Mouse (Mus musculus): ENCODE data around the gene Acox1. TPM values are rescaled to one million over a fixed set of nuclear protein-coding genes. Genes with fewer than 3 reads are reported as not detected.

Gene Acox1
- polyA plus RNA-seq, 1 experiment from 2014 or later = 21.8 TPM

DNA sequence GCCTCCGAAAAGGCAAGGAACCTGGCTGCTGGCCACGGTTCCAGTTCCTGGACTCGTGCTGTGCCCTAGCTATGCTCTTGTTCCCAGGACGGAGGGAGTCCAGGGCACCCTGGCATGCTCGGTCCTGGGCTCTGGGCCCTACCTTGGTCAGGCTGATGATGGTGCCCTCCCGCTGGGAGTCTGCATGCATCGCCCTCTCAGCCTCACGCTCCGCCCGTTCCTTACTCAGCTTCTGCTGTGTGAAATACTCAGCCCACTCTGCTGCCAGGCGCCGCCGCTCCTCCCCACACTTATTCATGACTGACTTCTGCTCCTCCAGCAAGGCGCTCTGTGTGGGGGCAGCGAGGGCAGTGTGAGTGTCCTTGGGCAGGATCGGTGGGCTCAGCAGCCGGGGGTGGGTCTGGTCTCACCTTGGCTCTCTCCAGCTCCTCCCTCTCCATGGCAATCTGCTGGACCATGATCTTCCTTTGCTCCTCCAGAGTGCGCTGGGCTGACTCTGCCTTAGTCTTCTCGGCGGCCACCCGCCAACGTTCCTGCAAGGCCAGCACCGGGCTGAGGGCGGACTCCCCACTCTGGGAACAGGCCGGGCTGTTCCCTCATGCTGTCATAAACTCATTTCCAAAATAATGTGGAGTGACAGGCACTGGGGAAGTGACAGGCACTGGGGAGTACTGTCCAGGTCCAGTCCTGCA is 52.4 kb downstream of the Acox1 start:
- Histone ChIP-seq H3K4me3 (no peak overlapping the region), H3K27ac (no peak overlapping the region), H3K4me1 (replicated peaks) (peaks cover 40% of the 10 kb centered on the region), H3K27me3 (ENCODE audit: insufficient read depth, poor library complexity, severe bottlenecking) (no peaks in the 10 kb centered on the region), H3K36me3 (peaks cover 99% of the 10 kb centered on the region), H3K9me3 (no peaks in the 10 kb centered on the region)
- no peak for DNase-seq (ENCODE audit: low spot score)
- WGBS = 77% methylated on average over 25 of the region's 25 CpGs

DNA sequence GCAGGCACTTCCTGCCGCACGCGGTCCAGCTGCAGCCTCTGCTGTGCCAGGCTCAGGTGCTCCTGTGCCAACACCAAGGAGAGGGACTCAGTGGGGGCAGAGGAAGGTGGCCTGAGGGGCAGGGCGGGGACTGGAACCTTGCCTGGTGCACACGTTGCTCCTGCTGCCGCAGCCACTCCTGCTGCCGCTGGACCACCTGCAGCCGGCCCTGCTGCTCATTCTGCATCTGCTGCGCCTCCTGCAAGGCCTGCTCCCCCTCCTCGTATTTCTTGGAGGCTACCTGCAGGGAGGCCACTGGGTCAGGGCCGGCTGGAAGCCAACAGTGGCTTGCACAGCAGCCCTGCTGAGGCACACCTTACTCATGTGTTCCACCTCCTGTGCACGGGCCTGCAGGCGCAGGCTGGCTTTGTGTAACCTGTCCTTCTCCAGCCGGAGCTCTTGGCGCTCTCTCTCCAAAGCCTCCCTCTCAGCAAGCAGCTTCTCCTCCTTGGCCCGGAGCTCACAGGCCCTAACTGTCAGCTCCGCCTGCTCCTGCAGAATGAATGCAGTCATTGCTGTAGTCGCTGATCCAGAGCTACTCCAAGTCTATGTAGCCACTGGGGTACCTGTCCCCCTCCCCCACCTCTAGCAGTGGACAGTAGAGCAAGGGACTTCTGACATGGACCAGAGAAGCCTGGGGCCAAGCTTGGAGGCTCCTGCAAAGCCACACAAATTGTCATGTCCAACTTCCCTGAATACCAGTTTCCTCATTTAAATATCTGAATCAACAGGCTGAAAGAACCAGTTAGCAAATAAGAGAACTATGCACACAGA is 53.2 kb downstream of the Acox1 start:
- Histone ChIP-seq H3K36me3 (peaks cover 91% of the 10 kb centered on the region), H3K27ac (no peak overlapping the region), H3K9me3 (no peaks in the 10 kb centered on the region), H3K4me3 (no peak overlapping the region), H3K27me3 (ENCODE audit: insufficient read depth, poor library complexity, severe bottlenecking) (no peaks in the 10 kb centered on the region), H3K4me1 (replicated peaks) (peaks cover 40% of the 10 kb centered on the region)
- WGBS = 56% methylated on average over 18 of the region's 18 CpGs
- no peak for DNase-seq (ENCODE audit: low spot score)

DNA sequence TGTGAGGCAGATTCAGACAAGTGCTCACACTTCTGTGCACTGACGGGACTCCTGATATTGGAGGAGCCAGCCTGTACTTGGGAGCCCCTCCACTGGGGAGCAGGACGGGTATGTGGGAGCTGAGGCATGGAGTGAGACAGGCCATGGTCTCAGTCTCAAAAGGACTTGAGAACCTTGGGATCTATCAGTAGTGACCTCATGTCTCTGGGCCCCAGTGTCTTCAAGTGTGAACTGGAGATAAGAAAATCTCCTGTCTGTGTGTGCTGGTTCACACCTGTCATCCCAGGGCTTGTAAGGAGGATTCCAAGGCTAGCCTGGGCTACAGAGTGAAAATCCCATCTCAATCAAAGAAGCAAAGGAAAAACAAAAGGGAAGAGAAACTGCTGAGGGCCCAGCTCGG is 55.4 kb downstream of the Acox1 start:
- DNase-seq (ENCODE audit: low spot score) = no peak
- WGBS = 83% methylated on average over 3 of the region's 3 CpGs
- Histone ChIP-seq H3K36me3 (peaks cover 69% of the 10 kb centered on the region), H3K4me1 (replicated peaks) (peaks cover 39% of the 10 kb centered on the region), H3K9me3 (no peaks in the 10 kb centered on the region), H3K27me3 (ENCODE audit: insufficient read depth, poor library complexity, severe bottlenecking) (no peaks in the 10 kb centered on the region), H3K27ac (no peak overlapping the region), H3K4me3 (no peak overlapping the region)

DNA sequence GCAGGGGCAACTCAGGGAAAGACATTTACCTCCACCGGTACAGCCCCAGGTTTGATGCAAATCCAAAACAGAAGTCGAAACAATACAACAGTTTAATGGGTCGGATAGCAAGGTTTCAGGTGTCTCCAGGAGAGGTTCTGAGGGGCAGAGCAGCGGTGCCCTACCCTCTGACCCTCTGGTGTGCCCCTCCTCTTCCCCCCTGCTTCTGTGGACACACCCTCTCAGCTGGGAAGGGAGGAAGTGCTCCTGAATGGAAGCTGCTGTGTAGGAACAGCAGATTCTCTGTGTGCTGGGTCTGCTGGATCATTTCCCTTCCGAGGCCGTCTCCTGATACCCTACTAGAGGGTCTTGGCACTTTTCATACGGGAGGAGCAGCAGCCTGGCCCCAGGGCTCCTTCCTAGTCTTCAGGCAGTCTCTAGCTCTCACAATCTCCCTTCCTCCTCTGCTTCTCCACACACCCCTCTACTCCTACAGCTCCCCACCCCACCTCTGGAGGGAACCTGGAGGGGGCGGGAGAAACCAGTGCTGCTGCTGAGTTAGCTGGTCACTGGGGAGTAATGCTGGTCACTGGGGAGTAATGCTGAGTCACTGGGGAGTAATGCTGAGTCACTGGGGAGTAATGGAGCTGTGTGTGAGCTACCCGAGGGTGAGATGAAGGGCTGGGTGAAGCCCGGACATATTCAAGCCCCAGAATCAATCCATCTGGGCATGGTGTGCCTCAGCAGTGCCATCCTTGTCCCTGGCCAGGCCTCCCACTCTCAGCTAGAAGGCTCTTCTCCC is 56.4 kb downstream of the Acox1 start:
- Histone ChIP-seq H3K27ac (peak overlapping the region; percentile 46), H3K9me3 (no peaks in the 10 kb centered on the region), H3K4me1 (replicated peaks) (peaks cover 40% of the 10 kb centered on the region), H3K27me3 (ENCODE audit: insufficient read depth, poor library complexity, severe bottlenecking) (no peaks in the 10 kb centered on the region), H3K4me3 (no peak overlapping the region), H3K36me3 (peaks cover 58% of the 10 kb centered on the region)
- 73% methylated on average over 10 of the region's 10 CpGs for WGBS
- DNase-seq (ENCODE audit: low spot score) = no peak

DNA sequence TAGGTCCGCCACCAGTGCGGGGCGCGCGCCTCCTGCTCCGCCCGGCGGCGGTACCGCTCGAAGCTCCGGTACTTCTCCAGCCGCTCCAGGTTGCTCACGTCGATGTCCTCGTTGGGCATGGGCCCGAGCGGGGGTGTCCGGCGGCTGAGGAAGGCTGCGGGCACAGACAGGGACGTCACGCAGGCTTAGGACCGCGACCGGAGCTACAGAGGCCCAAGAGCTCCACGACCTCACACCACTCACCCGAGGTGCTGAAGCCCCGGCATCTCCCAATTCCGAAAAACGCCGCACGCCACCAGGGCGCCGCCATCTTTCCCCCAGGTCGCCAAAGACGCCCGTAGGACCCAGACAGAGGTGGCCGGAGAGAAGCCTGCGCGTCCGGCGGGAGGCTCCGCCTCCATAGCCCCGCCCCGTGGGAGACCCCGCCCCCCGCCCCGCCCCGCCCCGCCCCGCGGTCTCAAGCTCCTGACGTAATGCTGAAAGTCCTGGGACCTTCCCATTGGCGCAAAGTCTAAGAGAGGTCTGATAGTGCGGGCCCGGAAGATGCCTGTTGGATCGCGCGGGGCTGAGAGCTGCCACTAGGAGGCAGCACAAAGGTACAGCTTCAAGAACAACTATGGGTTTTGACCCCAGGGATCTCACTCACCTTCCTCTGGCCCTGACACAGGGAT is 60.2 kb downstream of the Acox1 start, which contains the start of gene Mrpl38:
TSS of gene Mrpl38 (minus strand) at position 401 of the 671 bp plus-strand sequence.
- peaks cover 55% of the 10 kb centered on the region for H3K36me3 ChIP-seq

DNA sequence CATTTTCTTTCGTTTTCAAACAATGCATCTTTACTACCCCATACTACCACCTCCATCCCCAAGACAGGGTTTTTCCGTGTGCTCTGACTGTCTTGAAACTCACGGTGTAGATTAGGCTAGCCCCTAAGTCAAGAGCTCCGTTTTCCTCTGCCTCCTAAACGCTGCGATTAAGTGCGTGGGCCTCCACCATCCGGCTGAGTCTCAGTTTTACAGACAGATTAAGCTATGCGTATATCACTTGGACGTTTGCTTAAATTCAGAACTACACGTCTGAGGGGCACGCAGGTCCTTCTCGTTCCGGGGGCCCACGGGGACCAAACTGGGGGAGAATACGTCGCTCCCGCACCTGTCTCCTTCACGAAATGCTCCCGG is 60.8 kb downstream of the Acox1 start:
- no peak for DNase-seq (ENCODE audit: low spot score)
- H3K36me3 ChIP-seq = peaks cover 55% of the 10 kb centered on the region
- no peaks in the 10 kb centered on the region for H3K9me3 ChIP-seq
- H3K4me3 ChIP-seq = peak overlapping the region; percentile 99
- H3K27me3 ChIP-seq (ENCODE audit: insufficient read depth, poor library complexity, severe bottlenecking) = no peaks in the 10 kb centered on the region
- peaks cover 36% of the 10 kb centered on the region for H3K4me1 ChIP-seq (replicated peaks)
- peak overlapping the region; percentile 93 for H3K27ac ChIP-seq
- WGBS = 1% methylated on average over 20 of the region's 20 CpGs

More for the DNA sequence above, 60.2 kb downstream of the Acox1 start, which contains the start of gene Mrpl38:
- peak; percentile 98 for DNase-seq (ENCODE audit: low spot score)
- H3K9me3 ChIP-seq = no peaks in the 10 kb centered on the region
- H3K27me3 ChIP-seq (ENCODE audit: insufficient read depth, poor library complexity, severe bottlenecking) = no peaks in the 10 kb centered on the region
- H3K4me3 ChIP-seq = peak within 1 kb of the TSS; percentile 99
- peaks cover 37% of the 10 kb centered on the region for H3K4me1 ChIP-seq (replicated peaks)
- H3K27ac ChIP-seq = peak within 1 kb of the TSS; percentile 93
- WGBS = under 1% methylated on average over 60 of the region's 60 CpGs

DNA sequence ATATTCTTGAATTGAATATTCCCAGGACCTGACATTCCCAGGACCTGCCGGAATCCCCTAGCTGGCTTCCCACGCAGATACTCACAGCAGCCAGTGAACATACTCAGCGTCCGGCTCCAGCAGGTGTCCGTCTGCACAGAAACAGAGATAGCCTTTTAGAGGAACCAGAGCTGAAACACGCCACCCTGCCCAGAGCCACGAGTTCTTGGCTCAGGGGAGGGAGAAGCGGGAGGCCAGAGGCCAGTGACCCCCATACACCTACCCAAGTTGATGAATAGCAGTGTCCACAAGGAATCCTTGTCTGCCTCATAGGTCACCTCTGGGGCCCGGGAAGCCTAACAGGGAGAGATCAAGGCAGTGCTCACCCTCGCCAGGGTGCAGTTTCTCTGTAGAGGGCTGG is 64.7 kb downstream of the Acox1 start:
- H3K4me3 ChIP-seq = no peak overlapping the region
- H3K4me1 ChIP-seq (replicated peaks) = peaks cover 57% of the 10 kb centered on the region
- H3K9me3 ChIP-seq = no peaks in the 10 kb centered on the region
- no peak overlapping the region for H3K27ac ChIP-seq
- 89% methylated on average over 10 of the region's 10 CpGs for WGBS
- H3K36me3 ChIP-seq = peaks cover 58% of the 10 kb centered on the region
- no peak for DNase-seq (ENCODE audit: low spot score)
- H3K27me3 ChIP-seq (ENCODE audit: insufficient read depth, poor library complexity, severe bottlenecking) = peaks cover 10% of the 10 kb centered on the region

DNA sequence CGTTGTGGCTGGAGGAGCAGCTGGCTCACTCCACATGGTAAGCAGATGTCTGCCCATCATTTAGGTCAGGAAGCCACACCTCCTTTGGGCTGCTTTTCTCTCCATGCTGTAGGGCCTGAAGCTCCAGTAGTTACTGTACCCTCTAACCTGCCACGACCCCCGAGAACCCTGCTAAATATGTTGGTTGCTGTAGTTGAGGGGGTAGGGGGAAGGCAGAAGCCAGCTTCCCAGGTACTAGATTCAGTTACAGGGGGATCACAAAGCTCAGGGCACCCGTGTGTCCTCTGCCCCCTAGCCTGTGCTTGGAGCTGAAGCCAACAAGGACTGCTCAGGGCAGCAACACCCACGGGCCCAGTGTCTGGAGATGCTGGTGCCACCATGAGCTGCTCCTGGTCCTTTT is 65.3 kb downstream of the Acox1 start:
- Histone ChIP-seq H3K36me3 (peaks cover 58% of the 10 kb centered on the region), H3K9me3 (no peaks in the 10 kb centered on the region), H3K27ac (no peak overlapping the region), H3K4me3 (no peak overlapping the region), H3K27me3 (ENCODE audit: insufficient read depth, poor library complexity, severe bottlenecking) (peaks cover 15% of the 10 kb centered on the region), H3K4me1 (replicated peaks) (peaks cover 56% of the 10 kb centered on the region)
- 74% methylated on average over 5 of the region's 5 CpGs for WGBS
- no peak for DNase-seq (ENCODE audit: low spot score)

DNA sequence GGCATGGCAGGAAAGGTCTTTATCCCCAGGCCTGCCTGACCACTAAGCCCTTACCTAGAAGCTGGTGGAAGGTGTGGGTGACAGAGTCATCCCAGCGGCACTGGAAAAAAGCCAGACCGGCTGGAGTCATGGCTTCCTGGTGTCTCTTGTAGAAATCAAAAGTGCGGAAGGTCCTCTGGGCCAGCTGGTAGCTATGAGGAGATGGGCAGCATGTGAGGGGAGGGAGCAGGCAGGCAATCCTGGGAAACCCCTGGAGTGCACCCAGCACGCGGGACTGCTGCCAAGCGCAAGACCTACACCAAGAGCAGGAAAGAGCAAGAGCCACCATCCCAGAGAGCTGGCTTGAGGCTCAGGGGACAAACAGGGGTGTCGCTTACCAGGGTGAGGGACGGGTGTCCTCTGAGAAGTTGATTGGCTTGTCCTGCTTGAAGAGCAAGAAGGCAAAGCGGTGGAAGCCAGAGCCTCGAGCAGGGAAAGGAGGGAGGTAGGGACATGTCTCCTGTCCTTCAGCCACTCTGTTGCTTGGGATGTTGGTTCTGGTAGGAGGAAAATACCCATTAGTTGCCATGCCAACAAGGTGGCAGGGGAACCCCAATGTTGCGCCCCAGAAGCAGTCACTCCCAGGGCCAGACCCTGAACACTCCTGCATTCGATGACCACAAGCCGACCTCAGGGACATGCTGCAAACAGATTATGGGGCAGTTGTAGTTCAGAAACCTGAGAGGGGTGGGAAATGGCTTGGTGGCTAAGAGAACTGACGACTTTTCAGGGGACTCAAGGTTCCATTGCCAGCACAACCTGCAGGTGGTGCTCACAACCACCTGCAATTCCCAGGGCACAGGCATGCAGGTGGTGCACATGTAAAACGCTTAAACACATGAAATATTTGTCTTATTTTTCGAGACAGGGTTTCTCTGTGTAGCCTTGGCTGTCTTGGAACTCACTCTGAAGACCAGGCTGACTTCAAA is 66.2 kb downstream of the Acox1 start:
- DNase-seq (ENCODE audit: low spot score) = no peak
- Histone ChIP-seq H3K9me3 (no peaks in the 10 kb centered on the region), H3K4me1 (replicated peaks) (peaks cover 55% of the 10 kb centered on the region), H3K4me3 (no peak overlapping the region), H3K27me3 (ENCODE audit: insufficient read depth, poor library complexity, severe bottlenecking) (peaks cover 15% of the 10 kb centered on the region), H3K27ac (no peak overlapping the region), H3K36me3 (peaks cover 58% of the 10 kb centered on the region)
- 85% methylated on average over 16 of the region's 16 CpGs for WGBS

DNA sequence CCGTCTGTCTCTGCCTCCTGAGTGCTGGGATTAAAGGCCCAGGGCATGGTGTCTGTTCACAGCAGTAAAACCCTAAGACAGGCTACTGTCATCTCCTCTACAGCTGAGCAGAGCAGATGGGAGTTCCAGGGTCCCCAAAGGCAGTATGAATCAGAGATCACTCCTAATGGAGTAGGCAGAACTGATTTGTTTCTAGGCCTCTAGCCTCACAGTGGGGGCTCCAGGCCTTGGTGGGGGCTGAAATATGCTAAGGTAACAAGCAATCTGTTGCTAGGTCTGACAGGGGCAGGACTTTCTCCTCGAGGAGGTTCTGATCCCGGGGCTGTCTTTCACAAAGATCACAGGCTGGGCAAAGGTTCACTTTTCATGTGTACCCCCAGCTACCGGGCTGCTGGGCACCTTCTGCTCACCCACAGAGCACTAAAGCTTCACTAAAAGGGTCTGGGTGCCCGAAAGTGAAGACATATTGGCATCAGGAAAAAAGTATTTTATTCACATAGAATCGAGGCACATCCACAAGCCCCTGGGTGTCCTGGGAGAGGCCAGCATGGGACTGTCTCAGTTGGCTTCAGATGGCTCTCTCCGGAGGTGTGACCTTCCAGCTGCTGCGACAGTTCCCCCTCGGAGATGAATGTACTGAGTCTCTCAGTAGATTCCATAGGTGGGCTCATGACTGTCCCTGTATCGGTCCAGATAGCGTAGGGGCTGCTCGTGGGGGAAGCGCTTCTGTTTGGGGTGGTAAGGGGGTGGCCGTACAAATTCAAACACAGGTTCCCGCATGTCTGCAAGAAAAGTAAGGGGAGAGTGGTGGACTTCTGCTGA is 67.3 kb downstream of the Acox1 start:
- no peak for DNase-seq (ENCODE audit: low spot score)
- WGBS = 85% methylated on average over 15 of the region's 15 CpGs
- Histone ChIP-seq H3K9me3 (no peaks in the 10 kb centered on the region), H3K27ac (peak overlapping the region; percentile 91), H3K4me1 (replicated peaks) (peaks cover 56% of the 10 kb centered on the region), H3K27me3 (ENCODE audit: insufficient read depth, poor library complexity, severe bottlenecking) (peaks cover 15% of the 10 kb centered on the region), H3K36me3 (peaks cover 53% of the 10 kb centered on the region), H3K4me3 (peak overlapping the region; percentile 68)

All from hindbrain, embryonic 10.5 days (tissue).